Mouse (Mus musculus) midbrain, embryonic 14.5 days (tissue): ENCODE results near the gene Eef1e1. TPM values are rescaled to one million over a fixed set of nuclear protein-coding genes. Genes with fewer than 3 reads are reported as not detected.

Source experiments
- ATAC-seq: fragments of 200-750 bp; cut with Nextera tagmentation; 2 replicates; pipeline ENCODE4 v1.8.0; 2017; ENCODE audit warnings: moderate number of reproducible peaks, moderate library complexity; ENCODE audit not compliant: low FRiP score, low TSS enrichment
- DNase-seq: peaks from one replicate; pipeline ENCODE4 v3.0.0-alpha.2; 2015
- H3K27ac ChIP-seq: fragments of 300-500 bp; sonication (generic); replicated peaks from 2 replicates; pipeline ENCODE4 v1.5.1; 2014; ENCODE audit warnings: mild to moderate bottlenecking, low read depth, low read length, moderate library complexity
- H3K27me3 ChIP-seq: fragments of 300-500 bp; sonication (generic); 2 replicates; pipeline ENCODE4 v1.6.1; 2014; ENCODE audit warnings: low read length, control low read depth, mixed read lengths; ENCODE audit not compliant: control insufficient read depth, insufficient read depth
- H3K36me3 ChIP-seq: fragments of 300-500 bp; sonication (generic); 2 replicates; pipeline ENCODE4 v1.6.1; 2014; ENCODE audit warnings: low read length, control low read depth; ENCODE audit not compliant: control insufficient read depth, insufficient read depth
- H3K4me1 ChIP-seq: fragments of 300-500 bp; sonication (generic); 2 replicates; pipeline ENCODE4 v1.6.1; 2014; ENCODE audit warnings: mild to moderate bottlenecking, antibody characterized with exemption, low read length, control low read depth; ENCODE audit not compliant: control insufficient read depth, insufficient read depth
- H3K4me2 ChIP-seq: fragments of 300-500 bp; sonication (generic); 2 replicates; pipeline ENCODE4 v1.6.1; 2014; ENCODE audit warnings: mild to moderate bottlenecking, low read length, moderate library complexity
- H3K4me3 ChIP-seq: fragments of 300-500 bp; sonication (generic); replicated peaks from 2 replicates; pipeline ENCODE4 v1.5.1; 2014; ENCODE audit warnings: low read depth, low read length
- H3K9ac ChIP-seq: fragments of 300-500 bp; sonication (generic); replicated peaks from 2 replicates; pipeline ENCODE4 v1.6.1; 2014; ENCODE audit warnings: mild to moderate bottlenecking, low read length, moderate library complexity
- H3K9me3 ChIP-seq: fragments of 300-500 bp; sonication (generic); 2 replicates; pipeline ENCODE4 v1.6.1; 2016; ENCODE audit warnings: low read length, control low read depth, mixed read lengths; ENCODE audit not compliant: control insufficient read depth
- WGBS: fragments of 180-500 bp; shearing (Covaris S2); extraction: QIAGEN DNeasy Blood & Tissue Kit; methylation state at CpG from one replicate; pipeline ENCODE4 v1.1.7; 2014; 5-methylcytosine and 5-hydroxymethylcytosine counted together
- polyA plus RNA-seq: library from polyadenylated mRNA; unstranded; fragments of >200 nt; fragmentation: Nextera tagmentation; extraction: Ambion mirVana; gene quantifications from 2 replicates; pipeline ENCODE4 v1.2.1, GENCODE M21; 2014

Eef1e1 gene
- polyA plus RNA-seq, 1 experiment from 2014 or later: 105 TPM

- H3K9me3 ChIP-seq: no peaks in the 10 kb centered on the region
- ATAC-seq (no peak), DNase-seq (no peak)
- peaks cover 29% of the 10 kb centered on the region for H3K36me3 ChIP-seq
- H3K27ac ChIP-seq: no peak overlapping the region
- WGBS: 90% methylated on average over 5 of the region's 5 CpGs
- no peak overlapping the region for H3K9ac ChIP-seq
- no peaks in the 10 kb centered on the region for H3K4me1 ChIP-seq
- no peak overlapping the region for H3K4me3 ChIP-seq
- no peaks in the 10 kb centered on the region for H3K27me3 ChIP-seq
- H3K4me2 ChIP-seq: no peak overlapping the region
Observed at GRCm38 (mm10) chr13:38615656-38616055, 43.2 kb downstream of the Eef1e1 start.

GRCm38 (mm10) chr13:38614298-38614697 is 44.6 kb downstream of the Eef1e1 start:
- Histone ChIP-seq H3K4me1 (no peaks in the 10 kb centered on the region), H3K9me3 (no peaks in the 10 kb centered on the region), H3K27ac (no peak overlapping the region), H3K36me3 (peaks cover 34% of the 10 kb centered on the region), H3K9ac (no peak overlapping the region), H3K4me3 (no peak overlapping the region), H3K27me3 (no peaks in the 10 kb centered on the region), H3K4me2 (no peak overlapping the region)
- ATAC-seq: no peak
- DNase-seq: no peak
- WGBS: 80% methylated on average over 5 of the region's 5 CpGs

- Histone ChIP-seq H3K27ac (no peak overlapping the region), H3K27me3 (no peaks in the 10 kb centered on the region), H3K9me3 (no peaks in the 10 kb centered on the region), H3K9ac (no peak overlapping the region), H3K4me2 (no peak overlapping the region), H3K4me3 (no peak overlapping the region), H3K4me1 (no peaks in the 10 kb centered on the region), H3K36me3 (peaks cover 30% of the 10 kb centered on the region)
- DNase-seq: no peak
- 92% methylated on average over 8 of the region's 8 CpGs for WGBS
- no peak for ATAC-seq
Observed at GRCm38 (mm10) chr13:38613583-38613982, 45.3 kb downstream of the Eef1e1 start.

GRCm38 (mm10) chr13:38612608-38613007 is 46.2 kb downstream of the Eef1e1 start:
- 94% methylated on average over 9 of the region's 9 CpGs for WGBS
- Histone ChIP-seq H3K27ac (no peak overlapping the region), H3K4me3 (no peak overlapping the region), H3K4me1 (no peaks in the 10 kb centered on the region), H3K9ac (no peak overlapping the region), H3K9me3 (no peaks in the 10 kb centered on the region), H3K36me3 (peaks cover 30% of the 10 kb centered on the region), H3K4me2 (no peak overlapping the region), H3K27me3 (no peaks in the 10 kb centered on the region)
- DNase-seq (no peak), ATAC-seq (no peak)

- DNase-seq (no peak), ATAC-seq (no peak)
- no peak overlapping the region for H3K4me3 ChIP-seq
- no peak overlapping the region for H3K4me2 ChIP-seq
- peaks cover 30% of the 10 kb centered on the region for H3K36me3 ChIP-seq
- no peaks in the 10 kb centered on the region for H3K27me3 ChIP-seq
- no peak overlapping the region for H3K9ac ChIP-seq
- H3K9me3 ChIP-seq: no peaks in the 10 kb centered on the region
- 95% methylated on average over 4 of the region's 4 CpGs for WGBS
- H3K27ac ChIP-seq: no peak overlapping the region
- H3K4me1 ChIP-seq: no peaks in the 10 kb centered on the region
Observed at GRCm38 (mm10) chr13:38612179-38612578, 46.7 kb downstream of the Eef1e1 start.

GRCm38 (mm10) chr13:38610336-38610735 is 48.5 kb downstream of the Eef1e1 start:
- Histone ChIP-seq H3K4me3 (no peak overlapping the region), H3K36me3 (peaks cover 21% of the 10 kb centered on the region), H3K9ac (no peak overlapping the region), H3K4me2 (no peak overlapping the region), H3K27ac (no peak overlapping the region), H3K4me1 (no peaks in the 10 kb centered on the region), H3K27me3 (no peaks in the 10 kb centered on the region), H3K9me3 (no peaks in the 10 kb centered on the region)
- 87% methylated on average over 6 of the region's 6 CpGs for WGBS
- DNase-seq (no peak), ATAC-seq (no peak)

GRCm38 (mm10) chr13:38607130-38607529 is 51.7 kb downstream of the Eef1e1 start:
- Histone ChIP-seq H3K4me2 (no peak overlapping the region), H3K27ac (no peak overlapping the region), H3K36me3 (peaks cover 31% of the 10 kb centered on the region), H3K4me1 (no peaks in the 10 kb centered on the region), H3K9me3 (no peaks in the 10 kb centered on the region), H3K4me3 (no peak overlapping the region), H3K9ac (no peak overlapping the region), H3K27me3 (no peaks in the 10 kb centered on the region)
- ATAC-seq (no peak), DNase-seq (no peak)
- 92% methylated on average over 6 of the region's 6 CpGs for WGBS

- Histone ChIP-seq H3K9ac (no peak overlapping the region), H3K27me3 (no peaks in the 10 kb centered on the region), H3K4me1 (no peaks in the 10 kb centered on the region), H3K9me3 (no peaks in the 10 kb centered on the region), H3K27ac (no peak overlapping the region), H3K36me3 (peaks cover 24% of the 10 kb centered on the region), H3K4me3 (no peak overlapping the region), H3K4me2 (no peak overlapping the region)
- no peak for ATAC-seq
- no peak for DNase-seq
- 90% methylated on average over 6 of the region's 6 CpGs for WGBS
Observed at GRCm38 (mm10) chr13:38605353-38605752, 53.5 kb downstream of the Eef1e1 start.

GRCm38 (mm10) chr13:38602966-38603365 is 55.9 kb downstream of the Eef1e1 start:
- H3K9ac ChIP-seq: no peak overlapping the region
- WGBS: 93% methylated on average over 13 of the region's 13 CpGs
- H3K4me1 ChIP-seq: no peaks in the 10 kb centered on the region
- no peak overlapping the region for H3K27ac ChIP-seq
- DNase-seq (no peak), ATAC-seq (no peak)
- H3K4me2 ChIP-seq: no peak overlapping the region
- no peaks in the 10 kb centered on the region for H3K27me3 ChIP-seq
- H3K36me3 ChIP-seq: peaks cover 22% of the 10 kb centered on the region
- no peak overlapping the region for H3K4me3 ChIP-seq
- H3K9me3 ChIP-seq: no peaks in the 10 kb centered on the region
